Comparison of ENCODE assay signal across 23 mouse cellular contexts in genomic region chr11:45624233-45624632, GRCm38 (mm10).
DNase-seq lines count a peak whose midpoint lies in the region; TF ChIP-seq lines count a peak whose summit lies in the region.
"Had no signal": no experiment of that assay in that cellular context is flagged by ENCODE, and none has a peak within 500 bp of the region (broad histone marks: within the 10 kb centered on the region; RNA-seq: fewer than 3 reads in every experiment).

No protein-coding gene starts in this region.

- no peak for TF ChIP-seq CTCF in left cerebral cortex, adult 2 months (IDR thresholded peaks at IDR 0.05)

- no peaks in the 10 kb centered on the region for H3K27me3 ChIP-seq in limb, embryonic 10.5 days (ENCODE audit: low read depth, poor library complexity, severe bottlenecking)
- H3K27me3 ChIP-seq: forebrain, embryonic 13.5 days; heart, embryonic 13.5 days had no signal

- 81% methylated on average over 7 of the region's 7 CpGs for WGBS in limb, embryonic 10.5 days

- no peak for DNase-seq in left cerebral cortex, adult 2 months (ENCODE audit: extremely low spot score in 1 of 2, low spot score in 2 of 2)
- no peak for DNase-seq in left cerebral cortex, adult 18-20 months (ENCODE audit: low spot score in 2 of 2)
- DNase-seq in right cerebral cortex, postnatal 10 days (ENCODE audit: low spot score in 2 of 2), result peak; percentile 27 to 38
- no peak for DNase-seq in right cerebral cortex, postnatal 14 days
- DNase-seq in limb, embryonic 10.5 days (ENCODE audit: low spot score), result peak; percentile 17
- DNase-seq in kidney, postnatal 14 days, result no peak
- no peak for DNase-seq in gastrocnemius, postnatal 14 days
- DNase-seq: adrenal gland, adult 2 months; adrenal gland, postnatal 14 days; cerebellum, adult 11-12 months; cerebellum, adult 8-10 months; cerebellum, postnatal 10 days; cerebellum, postnatal 36 days; gastrocnemius, postnatal 36 days; heart, adult 2 months; heart, postnatal 14 days; heart, postnatal 4 days had no signal

- H3K4me3 ChIP-seq in left cerebral cortex, adult 2 months, result no peak overlapping the region
- H3K4me3 ChIP-seq in limb, embryonic 10.5 days, result no peak overlapping the region
- H3K4me3 ChIP-seq: forebrain, embryonic 10.5 days; forebrain, embryonic 13.5 days; heart, adult 2 months; heart, embryonic 10.5 days; heart, embryonic 13.5 days had no signal

- no peaks in the 10 kb centered on the region for H3K4me1 ChIP-seq in limb, embryonic 10.5 days
- H3K4me1 ChIP-seq: forebrain, embryonic 10.5 days; forebrain, embryonic 13.5 days; heart, embryonic 10.5 days; heart, embryonic 13.5 days had no signal

- H3K27ac ChIP-seq in left cerebral cortex, adult 2 months, result peak overlapping the region; percentile 29; the same call in 1 of the 2 replicates
- no peak overlapping the region for H3K27ac ChIP-seq in limb, embryonic 10.5 days
- H3K27ac ChIP-seq: forebrain, embryonic 10.5 days; forebrain, embryonic 13.5 days; heart, adult 2 months; heart, embryonic 10.5 days; heart, embryonic 13.5 days; hindbrain, embryonic 14.5 days; hindbrain, postnatal 0 days had no signal

- H3K9me3 ChIP-seq in limb, embryonic 10.5 days (replicated peaks), result no peaks in the 10 kb centered on the region
- H3K9me3 ChIP-seq: forebrain, embryonic 10.5 days; forebrain, embryonic 13.5 days; heart, embryonic 10.5 days; heart, embryonic 13.5 days had no signal

- intact Hi-C loops in left cerebral cortex, adult 2 months (cut with DNase I), result no loop called here
- intact Hi-C loops in gastrocnemius, postnatal 14 days (cut with DNase I; ENCODE audit: low total_unique reads), result no loop called here

- no peaks in the 10 kb centered on the region for H3K36me3 ChIP-seq in limb, embryonic 10.5 days
- H3K36me3 ChIP-seq: forebrain, embryonic 10.5 days; heart, embryonic 10.5 days; heart, embryonic 13.5 days had no signal

Comparison
In these comparisons a context has a peak if more than half of its experiments do, and no peak if none do; other contexts are left out.
1. DNase-seq: peak in right cerebral cortex, postnatal 10 days (2 of 2) and limb, embryonic 10.5 days (single experiment); none in left cerebral cortex, adult 2 months (0 of 2), left cerebral cortex, adult 18-20 months (0 of 2), right cerebral cortex, postnatal 14 days (single experiment), kidney, postnatal 14 days (single experiment) and gastrocnemius, postnatal 14 days (single experiment).